Mouse (Mus musculus) spleen, adult 2 months (tissue): ENCODE results near the gene Rpp21. TPM values are rescaled to one million over a fixed set of nuclear protein-coding genes. Genes with fewer than 3 reads are reported as not detected.

ENCODE experiments used
- DNase-seq, 2 experiments: peaks; one replicate each; pipeline versions ENCODE4 v3.0.0 to v3.0.0-alpha.2; 2012 to 2021; ENCODE audit warnings: low spot score in 2 of 2, low read depth in 1 of 2
- H3K27ac ChIP-seq: fragments of 200-500 bp; 2 replicates; pipeline ENCODE4 v1.5.1; 2012; ENCODE audit warnings: low read length, inconsistent platforms; ENCODE audit not compliant: insufficient read depth
- H3K27me3 ChIP-seq: fragments of 200-500 bp; 2 replicates; pipeline ENCODE4 v1.6.1; 2012; ENCODE audit warnings: mild to moderate bottlenecking, moderate library complexity, low read length, inconsistent platforms; ENCODE audit not compliant: control insufficient read depth, insufficient read depth
- H3K36me3 ChIP-seq: fragments of 200-500 bp; 2 replicates; pipeline ENCODE4 v1.6.1; 2012; ENCODE audit warnings: mild to moderate bottlenecking, low read length, inconsistent platforms; ENCODE audit not compliant: control insufficient read depth, insufficient read depth
- H3K4me1 ChIP-seq: fragments of 200-500 bp; 2 replicates; pipeline ENCODE4 v1.6.1; 2011; ENCODE audit warnings: inconsistent platforms; ENCODE audit not compliant: control insufficient read depth, insufficient read depth, insufficient read length
- H3K4me3 ChIP-seq: fragments of 200-500 bp; 2 replicates; pipeline ENCODE4 v1.5.1; 2011; ENCODE audit warnings: mild to moderate bottlenecking, inconsistent platforms; ENCODE audit not compliant: insufficient read depth, insufficient read length; ENCODE audit errors: extremely low read depth
- CTCF ChIP-seq: fragments of 200-500 bp; IDR thresholded peaks from 2 replicates; pipeline ENCODE4 v1.5.1; 2011; ENCODE audit warnings: mild to moderate bottlenecking, inconsistent platforms; ENCODE audit not compliant: insufficient read depth, insufficient read length, insufficient replicate concordance; ENCODE audit errors: extremely low read depth
- POLR2A ChIP-seq: fragments of 200-500 bp; IDR thresholded peaks from 2 replicates; pipeline ENCODE4 v1.6.1; 2011; ENCODE audit warnings: low read depth, low read length, inconsistent platforms
- WGBS: fragments of 180-500 bp; shearing (Covaris S2); methylation state at CpG from one replicate; pipeline ENCODE4 v1.1.7; 2018; 5-methylcytosine and 5-hydroxymethylcytosine counted together
- polyA plus RNA-seq: library from polyadenylated mRNA; depleted of rRNA; stranded (reverse); fragments of >200 nt; gene quantifications from 2 replicates; pipeline ENCODE4 v1.2.3, GENCODE M21; 2012

Rpp21 gene
- polyA plus RNA-seq, 1 experiment, result 59.9 TPM

DNA sequence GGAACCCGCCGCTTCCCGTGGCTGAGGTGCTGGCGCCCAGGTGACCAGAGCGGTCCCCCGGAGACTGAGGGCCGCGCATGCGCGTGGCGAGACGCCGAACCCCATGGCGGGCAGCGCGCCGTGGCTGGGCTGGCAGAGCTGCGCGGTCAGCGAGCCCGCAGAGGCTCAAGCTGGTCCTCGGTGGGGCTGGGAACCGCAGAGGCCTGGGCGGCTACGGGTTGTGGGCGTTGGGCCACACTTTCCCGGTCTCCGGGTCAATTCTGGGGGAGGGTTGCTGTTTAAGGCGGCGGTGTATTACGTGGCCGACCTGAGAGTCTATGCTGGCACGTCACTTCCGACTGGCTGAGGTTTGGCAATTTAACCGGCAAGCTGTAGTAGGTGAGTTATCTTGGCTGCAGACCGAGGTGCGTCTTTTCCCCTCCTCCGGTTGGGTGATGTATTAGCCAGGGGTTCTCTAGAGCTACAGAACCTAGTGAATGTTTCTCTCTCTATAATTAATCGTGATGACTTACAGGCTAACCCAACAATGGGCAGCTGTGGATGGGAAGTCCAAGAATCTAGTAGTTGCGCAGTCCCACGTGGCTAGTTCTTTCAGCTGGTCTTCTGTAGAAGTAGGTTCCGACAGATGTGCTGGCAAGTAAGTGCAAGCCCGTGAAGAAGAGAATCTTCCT, 13.9 kb upstream of the Rpp21 start, which contains the start of gene Trim39:
Gene Trim39 (minus strand): TSS at position 662 of the 671 bp plus-strand sequence.
- no peak; the same call in none of the 2 replicates for TF ChIP-seq POLR2A
- TF ChIP-seq CTCF, result no peak
- Histone ChIP-seq H3K27me3 (no peaks in the 10 kb centered on the region), H3K36me3 (peaks cover 7% of the 10 kb centered on the region), H3K4me1 (peaks cover 15% of the 10 kb centered on the region; the same call in 1 of the 2 replicates), H3K4me3 (peak within 1 kb of the TSS; percentile 99), H3K27ac (peak within 1 kb of the TSS; percentile 99)
- 1% methylated on average over 41 of the region's 43 CpGs for WGBS
- DNase-seq, result peak; percentile 69 to 86

DNA sequence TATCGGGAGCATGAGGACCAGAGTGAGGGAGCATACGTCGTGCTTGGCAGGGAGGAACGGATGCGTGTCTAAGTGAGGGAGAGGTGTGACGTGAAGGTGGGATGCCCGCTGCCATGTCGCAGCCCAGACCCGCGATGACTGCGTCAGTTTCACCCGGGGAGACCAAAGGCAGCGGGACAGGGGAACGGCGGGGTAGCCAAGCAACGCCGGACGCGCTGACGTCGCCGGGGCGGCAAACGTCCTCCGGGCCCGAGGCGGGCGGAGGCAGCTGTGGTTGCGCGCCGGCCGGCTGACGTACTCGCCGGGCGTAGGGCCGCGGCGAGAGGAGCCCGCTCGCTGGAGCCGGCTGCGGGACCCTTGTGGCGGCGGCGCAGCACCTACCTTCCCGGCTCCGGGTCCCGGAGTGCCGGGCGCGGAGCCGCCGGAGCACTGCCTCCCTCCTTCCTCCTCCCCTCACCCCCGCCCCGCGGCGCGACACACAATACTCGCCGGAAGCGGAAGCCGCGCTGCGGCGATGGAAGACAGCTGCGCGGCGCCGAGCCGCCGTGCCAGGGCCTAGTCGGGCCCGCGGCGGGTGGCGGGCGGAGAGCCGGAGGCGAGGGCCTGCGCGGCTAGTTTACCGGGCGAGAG, 13.2 kb upstream of the Rpp21 start:
- DNase-seq, result peak; percentile 82 to 86
- no peaks in the 10 kb centered on the region for H3K27me3 ChIP-seq
- WGBS, result under 1% methylated on average over 77 of the region's 84 CpGs
- H3K4me3 ChIP-seq, result peak overlapping the region; percentile 99
- TF ChIP-seq CTCF (no peak), POLR2A (peak; percentile 0; the same call in 1 of the 2 replicates)
- H3K36me3 ChIP-seq, result peaks cover 7% of the 10 kb centered on the region
- H3K4me1 ChIP-seq, result peaks cover 15% of the 10 kb centered on the region; the same call in 1 of the 2 replicates
- H3K27ac ChIP-seq, result peak overlapping the region; percentile 99

DNA sequence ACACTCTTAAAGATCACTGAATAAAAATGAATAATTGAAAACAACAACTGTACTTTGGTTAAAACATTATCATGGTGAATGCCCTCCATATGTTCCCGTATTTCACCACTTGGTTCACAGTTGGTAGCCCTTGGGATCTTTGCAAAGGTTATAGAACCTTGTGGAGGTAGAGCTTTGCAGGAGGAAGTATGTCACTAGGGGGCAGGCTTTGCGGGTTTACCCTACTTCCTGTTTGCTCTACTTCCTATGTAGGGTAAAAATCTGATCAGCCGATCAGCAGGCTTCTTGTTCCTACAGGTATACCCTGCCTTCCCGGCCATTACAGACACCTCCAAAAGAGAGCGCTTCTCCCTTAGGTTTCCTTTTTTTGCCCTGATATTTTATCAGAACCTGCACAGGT, 8.0 kb upstream of the Rpp21 start:
- DNase-seq, result peak; percentile 63 to 72
- 44% methylated on average over 5 of the region's 5 CpGs for WGBS
- Histone ChIP-seq H3K36me3 (peaks cover 21% of the 10 kb centered on the region), H3K27me3 (no peaks in the 10 kb centered on the region), H3K4me3 (no peak overlapping the region), H3K27ac (0 out of 2 replicates have a peak overlapping the region, but pooled peaks have one; percentile 33), H3K4me1 (peaks cover 3% of the 10 kb centered on the region; the same call in 1 of the 2 replicates)
- TF ChIP-seq CTCF (peak; percentile 11; the same call in 1 of the 2 replicates), POLR2A (no peak)

DNA sequence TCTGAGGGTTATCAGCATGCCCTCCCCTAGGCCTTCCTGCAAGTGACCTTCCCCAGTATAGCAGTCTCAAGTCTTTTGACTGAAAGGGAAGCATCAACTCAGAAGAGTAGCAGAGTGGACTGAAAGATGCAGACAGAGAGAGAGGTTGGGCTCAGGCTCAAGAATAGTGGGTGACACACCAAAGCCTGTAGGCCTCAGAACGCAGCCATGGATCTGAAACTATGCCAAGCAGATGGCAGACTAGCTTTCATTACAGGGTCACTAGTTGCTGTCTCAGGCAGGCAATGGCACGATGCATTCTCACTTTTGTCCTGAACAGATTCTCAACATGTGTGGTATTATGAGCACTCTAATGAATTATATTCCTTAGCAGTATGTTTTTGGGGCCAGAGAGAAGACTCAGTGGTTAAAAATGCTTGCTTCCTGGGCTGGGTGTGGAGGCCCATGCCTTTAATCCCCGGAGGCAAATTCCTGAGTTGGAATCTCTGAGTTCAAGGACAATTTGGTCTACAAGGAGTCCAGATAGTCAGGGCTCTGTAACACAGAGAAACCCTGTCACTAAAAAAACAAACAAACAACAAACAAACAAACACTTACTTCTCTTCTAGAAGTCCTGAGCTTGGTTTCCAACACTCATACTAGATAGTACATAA, 6.5 kb upstream of the Rpp21 start:
- H3K27me3 ChIP-seq, result no peaks in the 10 kb centered on the region
- 93% methylated on average over 3 of the region's 3 CpGs for WGBS
- H3K36me3 ChIP-seq, result peaks cover 26% of the 10 kb centered on the region
- H3K4me1 ChIP-seq, result no peaks in the 10 kb centered on the region; the same call in 1 of the 2 replicates
- no peak overlapping the region for H3K4me3 ChIP-seq
- no peak for DNase-seq
- no peak overlapping the region for H3K27ac ChIP-seq
- no peak for TF ChIP-seq CTCF
- no peak for TF ChIP-seq POLR2A

DNA sequence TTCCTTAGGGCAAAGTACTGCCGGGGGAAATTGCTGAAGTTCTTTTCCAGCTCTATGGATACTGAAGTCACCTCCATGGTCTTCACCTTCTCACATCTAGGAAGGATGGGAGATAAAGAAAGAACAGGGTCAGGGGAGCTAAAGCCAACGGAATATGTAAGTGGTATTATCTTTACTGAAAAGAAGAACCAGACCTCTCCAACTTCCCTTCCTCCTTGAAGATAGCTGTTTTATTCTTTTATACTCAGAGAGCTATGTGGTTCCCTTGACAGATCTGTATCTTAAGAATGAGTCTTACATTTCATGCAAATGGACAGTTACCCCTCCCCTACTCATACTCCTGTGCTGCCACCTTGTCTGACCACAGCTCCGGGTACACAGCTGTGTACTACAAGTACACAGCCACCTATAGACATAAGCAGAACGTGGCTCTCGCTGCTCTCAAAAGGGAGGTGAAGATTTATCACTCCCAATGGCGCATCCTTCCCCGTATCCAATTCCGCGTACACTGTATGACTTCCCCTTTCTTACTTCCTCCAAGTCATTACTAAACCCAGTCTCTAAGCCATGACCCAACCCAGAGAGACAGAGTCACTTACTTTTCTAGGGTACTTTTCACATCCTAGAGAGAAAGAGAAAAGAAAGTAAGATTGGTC, 3.8 kb upstream of the Rpp21 start:
- Histone ChIP-seq H3K4me3 (no peak overlapping the region), H3K27ac (no peak overlapping the region), H3K27me3 (no peaks in the 10 kb centered on the region), H3K36me3 (peaks cover 19% of the 10 kb centered on the region), H3K4me1 (peaks cover 4% of the 10 kb centered on the region; the same call in 1 of the 2 replicates)
- TF ChIP-seq CTCF (no peak), POLR2A (no peak)
- no peak for DNase-seq
- 47% methylated on average over 9 of the region's 9 CpGs for WGBS

DNA sequence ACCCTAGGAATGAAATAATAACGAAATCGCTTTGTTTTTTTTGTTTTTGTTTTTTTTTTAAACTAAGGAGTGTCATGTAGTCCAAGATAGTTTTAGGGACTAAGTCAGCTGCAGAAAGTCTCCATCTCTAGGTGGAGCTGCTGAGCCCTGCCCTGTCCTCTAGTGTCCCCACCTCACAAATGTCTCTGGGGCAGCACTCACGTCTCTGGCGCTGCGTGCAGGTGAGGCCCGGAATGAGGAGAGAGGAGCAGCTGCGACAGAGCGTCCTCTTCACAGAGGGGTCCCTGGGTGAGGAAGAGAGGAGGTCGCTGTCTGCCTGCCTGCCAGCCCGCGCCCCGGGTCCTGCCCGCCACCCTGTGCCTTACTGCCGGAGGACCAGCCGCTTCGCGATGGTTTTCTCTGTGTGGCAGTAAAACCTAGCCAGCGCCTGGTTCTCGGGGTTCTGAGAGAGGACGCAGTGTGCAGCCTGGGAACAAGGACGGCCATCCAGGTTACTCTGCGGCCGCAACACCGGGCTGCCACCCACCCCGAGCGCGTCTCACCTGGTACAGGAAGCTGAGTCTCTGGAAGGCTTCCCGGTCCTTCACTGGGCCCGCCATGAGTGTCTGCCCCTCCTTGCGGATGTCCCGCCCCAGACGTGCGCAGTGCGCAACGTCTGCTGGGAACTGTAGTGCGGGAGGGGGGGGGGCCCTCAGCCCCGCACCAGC, 475 bp downstream of the Rpp21 start:
- DNase-seq, result peak; percentile 53 to 76
- Histone ChIP-seq H3K27me3 (no peaks in the 10 kb centered on the region), H3K36me3 (peaks cover 12% of the 10 kb centered on the region), H3K27ac (peak overlapping the region; percentile 87), H3K4me1 (peaks cover 4% of the 10 kb centered on the region; the same call in 1 of the 2 replicates), H3K4me3 (peak overlapping the region; percentile 98)
- TF ChIP-seq POLR2A (peak; percentile 81), CTCF (peak; percentile 48; the same call in 1 of the 2 replicates)
- WGBS, result under 1% methylated on average over 37 of the region's 37 CpGs
